8 mouse cellular contexts compared by ENCODE assay signal in genomic region chr13:112288225-112289178, GRCm38 (mm10). TPM values are rescaled to one million over a fixed set of nuclear protein-coding genes. Genes with fewer than 3 reads are reported as not detected.
DNase-seq lines count a peak whose midpoint lies in the region; ATAC-seq lines count a peak whose summit lies in the region.

Gene Ankrd55, plus strand, starts transcription at chr13:112288451.

- intact Hi-C loops in left cerebral cortex, postnatal 14 days (cut with DNase I) = no loop called here

- H3K4me3 ChIP-seq in intestine, embryonic 16.5 days (ENCODE audit: low read length) = peak within 1 kb of the TSS; percentile 17; the same call in 1 of the 2 replicates

- WGBS in intestine, embryonic 16.5 days = 12% methylated on average over 22 of the region's 22 CpGs

- H3K4me1 ChIP-seq in intestine, embryonic 16.5 days (ENCODE audit: control insufficient read depth, insufficient read depth, low read length) = peaks cover 9% of the 10 kb centered on the region

- H3K4me2 ChIP-seq in intestine, embryonic 16.5 days (ENCODE audit: low read depth, low read length) = peak within 1 kb of the TSS; percentile 46

- H3K9ac ChIP-seq in intestine, embryonic 16.5 days (ENCODE audit: low read depth, low read length) = peak within 1 kb of the TSS; percentile 2; the same call in 1 of the 2 replicates

- no peaks in the 10 kb centered on the region for H3K9me3 ChIP-seq in intestine, embryonic 16.5 days (ENCODE audit: control insufficient read depth, low read length)

- H3K36me3 ChIP-seq in intestine, embryonic 16.5 days (ENCODE audit: control insufficient read depth, insufficient read depth, low read length) = no peaks in the 10 kb centered on the region

- H3K27ac ChIP-seq in intestine, embryonic 16.5 days (ENCODE audit: low read length) = 0 out of 2 replicates have a peak within 1 kb of the TSS, but pooled peaks have one; percentile 7

- peak; percentile 69 for DNase-seq in ZHBTc4 (ENCODE audit: low read depth, low spot score)
- peak; percentile 68 for DNase-seq in cerebellum, adult 9-11 months
- DNase-seq in frontal cortex, postnatal 10 days (ENCODE audit: low spot score in 2 of 2) = peak; percentile 51 to 54
- peak; percentile 63 to 80 for DNase-seq in left cerebral cortex, postnatal 14 days (ENCODE audit: low spot score in 2 of 2)
- DNase-seq in right cerebral cortex, postnatal 36 days (ENCODE audit: low spot score in 2 of 2) = peak; percentile 39 to 50
- DNase-seq in Muller cell, postnatal 12 days (ENCODE audit: inconsistent ontology term) = no peak

- peak; percentile 95 for ATAC-seq in intestine, embryonic 16.5 days
- ATAC-seq in megakaryocyte progenitor cell, adult 5-6 weeks (replicated peaks; ENCODE audit: poor library complexity) = peak; percentile 21

- no peaks in the 10 kb centered on the region for H3K27me3 ChIP-seq in intestine, embryonic 16.5 days (replicated peaks; ENCODE audit: control insufficient read depth, insufficient read depth, low read length)

RNA-seq across cellular contexts. Expression of gene Ankrd55, which starts in this region (rescaled TPM):
- polyA plus RNA-seq in intestine, embryonic 16.5 days (2015; fragmentation: Nextera tagmentation; extraction: Ambion mirVana) = 0.16 and 0.21 TPM in 2 replicates
- total RNA-seq in left cerebral cortex, postnatal 14 days (2021) = 1 to 10 TPM; 3.3 to 4.0 TPM
- not detected in 2 replicates for total RNA-seq in megakaryocyte progenitor cell, adult 5-6 weeks (2015)
- not detected in 2 replicates for total RNA-seq in megakaryocyte progenitor cell, adult 5-6 weeks (2017)

Comparison
In these comparisons a context has a peak if more than half of its experiments do, and no peak if none do; other contexts are left out.
1. RNA of gene Ankrd55 (total RNA-seq): 3.3 to 4.0 TPM in left cerebral cortex, postnatal 14 days; not detected in megakaryocyte progenitor cell, adult 5-6 weeks; every median in the first group is over 4 times any median in the second.
2. Peak in ATAC-seq, H3K4me3 ChIP-seq, H3K27ac ChIP-seq, H3K9ac ChIP-seq and H3K4me2 ChIP-seq in intestine, embryonic 16.5 days; RNA of the gene not detected or under 1 TPM.
3. Peak in ATAC-seq in megakaryocyte progenitor cell, adult 5-6 weeks; RNA of the gene not detected or under 1 TPM.